Mouse (Mus musculus) Patski (cell line): ENCODE measurements around the gene Arhgap17. TPM values are rescaled to one million over a fixed set of nuclear protein-coding genes. Genes with fewer than 3 reads are reported as not detected.
A peak's percentile ranks its signal among the peaks of the same experiment; 100 is the strongest.

Source experiments
- ATAC-seq: fragments of 100-300 bp; one replicate; pipeline ENCODE4 v1.8.0; 2021
- CTCF ChIA-PET: fragments of 350-600 bp; sonication (Branson Sonifier 250); formaldehyde crosslinking; loops from one replicate; lab custom pipeline; 2022; ENCODE audit warnings: inconsistent platforms; lab: Charles Lee
- POLR2A ChIA-PET: fragments of 350-600 bp; sonication (Branson Sonifier 250); formaldehyde crosslinking; loops from one replicate; lab custom pipeline; 2022; ENCODE audit warnings: antibody characterized with exemption, inconsistent platforms; lab: Charles Lee
- DNase-seq: peaks from one replicate; pipeline ENCODE4 v3.0.0-alpha.2; 2011; ENCODE audit warnings: low read depth, low spot score
- H3K27me3 ChIP-seq: fragments of 371-371 bp; one replicate; pipeline ENCODE4 v1.5.1; 2021
- CTCF ChIP-seq: fragments of 100-300 bp; IDR thresholded peaks from one replicate; pipeline ENCODE4 v1.5.1; 2021
- in situ Hi-C: fragments of 300-500 bp; cut with MboI; formaldehyde crosslinking; loops from 3 replicates; pipeline ENCODE4 v1.11.1; 2018; ENCODE audit warnings: low pct_unique_long_range_greater_than_20kb, mixed read lengths
- polyA plus RNA-seq: library from polyadenylated mRNA; unstranded; gene quantifications from one replicate; pipeline ENCODE4 v1.2.3, GENCODE M21; 2021

Gene Arhgap17
- polyA plus RNA-seq, 1 experiment from 2014 or later: 27.4 TPM

DNA sequence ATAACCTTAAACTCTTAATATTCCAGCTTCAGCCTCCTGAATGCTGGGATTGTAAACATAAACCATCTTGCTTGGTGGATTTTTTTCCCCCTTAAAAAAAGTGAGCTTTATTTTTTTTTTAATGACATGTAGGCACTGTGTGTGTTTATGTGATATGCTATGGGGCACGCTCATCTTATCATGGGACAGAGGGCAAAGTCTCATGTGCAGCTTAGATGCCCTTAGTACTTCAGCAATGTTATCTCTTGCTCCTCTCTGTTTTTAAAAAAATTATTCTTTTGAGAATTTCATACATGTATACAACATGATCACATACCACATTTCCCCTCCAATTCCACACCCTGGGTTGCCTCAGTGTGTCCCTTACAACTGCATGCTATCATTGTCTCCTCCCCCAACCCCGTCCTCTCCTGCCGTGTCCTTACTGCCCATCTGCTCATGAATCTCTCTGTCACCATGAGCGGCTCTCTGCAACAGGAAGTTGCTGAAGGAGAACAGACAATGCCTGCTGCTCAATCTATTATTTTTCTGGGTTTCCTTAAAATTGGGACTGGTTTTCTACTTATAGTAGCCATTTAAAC, 123.1 kb downstream of the Arhgap17 start:
- no peaks in the 10 kb centered on the region for H3K27me3 ChIP-seq
- DNase-seq (no peak), ATAC-seq (no peak)
- POLR2A ChIA-PET: interaction anchor here (0.7 kb wide), 1 partner anchor 14 kb away, joined by 3 read pairs; no protein-coding TSS in a partner anchor
- no peak for TF ChIP-seq CTCF
- in situ Hi-C loops: no loop called here
- CTCF ChIA-PET: no interaction called here

DNA sequence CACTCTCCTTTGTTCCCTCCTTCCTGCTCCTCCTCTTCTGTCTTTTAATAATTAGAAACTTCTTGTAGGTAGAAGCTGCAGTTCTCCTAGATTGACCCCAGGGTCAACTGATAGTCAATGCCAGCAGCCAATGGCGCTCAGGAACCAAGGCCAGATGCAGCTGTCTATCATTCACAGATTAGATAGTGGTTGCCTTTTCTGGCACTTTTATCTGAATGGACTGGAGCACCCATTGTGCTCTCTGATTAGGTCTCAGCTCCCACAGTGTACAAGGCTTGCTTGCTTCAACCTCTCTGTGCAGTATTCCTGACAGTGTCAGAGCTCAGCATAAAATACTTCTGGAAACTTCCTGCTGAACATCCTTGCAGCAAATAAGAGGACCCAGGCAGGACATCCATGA, 124.9 kb downstream of the Arhgap17 start:
- POLR2A ChIA-PET: interaction anchor here (1.0 kb wide), 1 partner anchor 96 kb away, joined by 3 read pairs; no protein-coding TSS in a partner anchor
- ATAC-seq: no peak
- H3K27me3 ChIP-seq: no peaks in the 10 kb centered on the region
- DNase-seq: no peak
- in situ Hi-C loops: no loop called here
- no peak for TF ChIP-seq CTCF
- CTCF ChIA-PET: no interaction called here

DNA sequence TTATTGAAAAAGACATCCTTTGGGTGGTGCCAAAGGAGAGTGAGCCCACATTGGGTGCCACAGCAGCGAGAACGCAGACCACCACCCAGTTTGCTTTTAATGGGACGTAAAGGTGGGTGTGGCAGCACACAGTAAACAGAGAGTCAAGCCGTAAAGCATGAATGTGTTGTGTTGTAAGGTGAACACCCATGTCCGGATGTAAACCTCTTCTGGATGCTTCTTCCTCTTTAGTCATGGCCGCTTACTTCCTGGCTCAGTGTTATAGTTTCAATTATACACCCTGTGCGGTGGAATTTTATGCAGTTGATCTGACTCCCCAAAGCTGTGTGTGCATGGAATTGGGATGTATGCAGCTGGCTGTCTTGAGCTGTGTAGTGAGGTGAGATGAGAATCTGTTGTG, 127.5 kb downstream of the Arhgap17 start:
- CTCF ChIA-PET: no interaction called here
- TF ChIP-seq CTCF: no peak

GRCm38 (mm10) chr7:123240064-123240463, 129.7 kb downstream of the Arhgap17 start:
- ChIA-PET POLR2A (no interaction called here), CTCF (no interaction called here)
- in situ Hi-C loops: no loop called here
- no peak for TF ChIP-seq CTCF
- DNase-seq (no peak), ATAC-seq (no peak)
- H3K27me3 ChIP-seq: no peaks in the 10 kb centered on the region

More for the DNA sequence above, 127.5 kb downstream of the Arhgap17 start:
- H3K27me3 ChIP-seq: no peaks in the 10 kb centered on the region
- DNase-seq: no peak
- ATAC-seq: no peak
- POLR2A ChIA-PET: no interaction called here
- in situ Hi-C loops: no loop called here

GRCm38 (mm10) chr7:123238621-123239020, 131.1 kb downstream of the Arhgap17 start:
- ATAC-seq (no peak), DNase-seq (no peak)
- POLR2A ChIA-PET: no interaction called here
- no peak for TF ChIP-seq CTCF
- CTCF ChIA-PET: no interaction called here
- in situ Hi-C loops: no loop called here
- H3K27me3 ChIP-seq: no peaks in the 10 kb centered on the region

- ChIA-PET POLR2A (no interaction called here), CTCF (no interaction called here)
- no peaks in the 10 kb centered on the region for H3K27me3 ChIP-seq
- DNase-seq (no peak), ATAC-seq (peak; percentile 71)
- no peak for TF ChIP-seq CTCF
- in situ Hi-C loops: no loop called here
These were observed 134.3 kb downstream of the Arhgap17 start for GRCm38 (mm10) chr7:123235449-123235848.

Other genes with a start within 250 kb of the Arhgap17 start
- 34.1 TPM for gene Tnrc6a, start 246.0 kb downstream of the Arhgap17 start, polyA plus RNA-seq
- gene Slc5a11, start 155.1 kb downstream of the Arhgap17 start, polyA plus RNA-seq: not detected
- 40.4 TPM for gene Lcmt1, start 131 bp downstream of the Arhgap17 start, polyA plus RNA-seq
- gene Aqp8, start 92.4 kb upstream of the Arhgap17 start, polyA plus RNA-seq: not detected
- gene Zkscan2, start 130.5 kb upstream of the Arhgap17 start, polyA plus RNA-seq: 4.4 TPM